Mouse (Mus musculus) spleen, adult 2 months (tissue): ENCODE measurements at regions not wholly inside any gene's neighbourhood (a gene's known extent, or its start where the extent isn't known, plus 50 kb on each side); places are given as distances from the start of the nearest gene placed in this dataset.

ENCODE experiments used
- CTCF ChIP-seq: fragments of 200-500 bp; IDR thresholded peaks from 2 replicates; pipeline ENCODE4 v1.5.1; 2011; ENCODE audit warnings: mild to moderate bottlenecking, inconsistent platforms; ENCODE audit not compliant: insufficient read depth, insufficient read length, insufficient replicate concordance; ENCODE audit errors: extremely low read depth
- POLR2A ChIP-seq: fragments of 200-500 bp; IDR thresholded peaks from 2 replicates; pipeline ENCODE4 v1.6.1; 2011; ENCODE audit warnings: low read depth, low read length, inconsistent platforms

GRCm38 (mm10) chr2:10937405-10937804, 234.5 kb upstream of the Prkcq start:
- no peak for TF ChIP-seq CTCF
- TF ChIP-seq POLR2A, result no peak
